Mouse (Mus musculus): ENCODE data around the gene Trp63. TPM values are rescaled to one million over a fixed set of nuclear protein-coding genes. Genes with fewer than 3 reads are reported as not detected.

The Trp63 gene
- total RNA-seq, 2 experiments from 2014 or later, result 0.23 TPM; not detected in 1

DNA sequence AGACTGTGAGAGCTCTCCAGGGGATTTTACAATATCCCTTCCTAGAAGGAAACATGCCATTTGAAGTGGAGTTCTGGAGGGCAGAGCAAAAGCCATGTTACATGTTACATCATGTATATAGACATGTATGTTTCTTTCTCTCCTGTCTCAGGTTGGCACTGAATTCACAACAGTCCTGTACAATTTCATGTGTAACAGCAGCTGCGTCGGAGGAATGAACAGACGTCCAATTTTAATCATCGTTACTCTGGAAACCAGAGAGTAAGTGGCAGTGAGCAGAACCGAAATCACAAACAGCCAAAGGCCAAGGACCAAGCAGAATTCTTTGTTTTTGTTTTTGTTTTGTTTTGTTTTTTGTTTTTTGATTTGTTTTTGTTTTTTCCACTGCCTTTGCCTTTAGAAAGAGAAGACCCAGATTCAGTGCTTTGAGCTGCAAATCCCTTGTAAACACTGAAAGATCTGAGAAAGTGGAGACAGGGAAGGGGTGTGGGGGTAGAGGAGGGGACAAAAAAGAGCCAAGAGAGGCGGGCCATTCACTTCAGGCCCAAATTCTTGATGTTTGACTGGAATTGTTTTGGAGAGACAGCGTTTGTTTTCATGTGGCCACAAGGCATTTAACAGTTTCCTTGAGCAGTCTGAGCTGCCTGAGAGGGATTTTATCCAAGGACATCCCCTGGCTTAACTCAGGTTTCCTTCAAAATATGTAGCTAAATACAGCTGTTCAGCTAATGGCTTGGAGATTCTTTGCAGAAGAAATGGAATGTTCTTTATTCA is 181.7 kb downstream of the Trp63 start:
- no peak for DNase-seq (ENCODE audit: low spot score in 2 of 2)

DNA sequence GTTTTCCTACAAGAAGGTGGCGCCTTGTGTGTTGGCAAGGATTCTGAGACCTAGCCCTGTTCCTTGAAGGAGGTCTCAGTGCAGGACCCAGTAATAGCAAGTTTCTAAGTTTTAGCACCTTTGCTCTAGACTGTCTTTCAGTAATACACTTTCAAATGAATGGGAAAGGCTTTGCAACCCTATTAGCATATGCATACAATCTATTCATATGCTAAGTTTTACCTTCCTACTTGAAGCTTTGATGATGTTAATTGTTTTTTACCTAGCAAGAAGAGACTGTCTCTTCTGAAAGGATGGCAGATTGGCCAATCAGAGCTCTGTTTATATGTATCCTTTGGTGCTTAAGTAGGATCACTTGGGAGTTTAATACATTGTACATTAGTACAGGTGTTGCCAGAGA is 187.9 kb downstream of the Trp63 start:
- DNase-seq (ENCODE audit: low spot score in 2 of 2), result no peak

DNA sequence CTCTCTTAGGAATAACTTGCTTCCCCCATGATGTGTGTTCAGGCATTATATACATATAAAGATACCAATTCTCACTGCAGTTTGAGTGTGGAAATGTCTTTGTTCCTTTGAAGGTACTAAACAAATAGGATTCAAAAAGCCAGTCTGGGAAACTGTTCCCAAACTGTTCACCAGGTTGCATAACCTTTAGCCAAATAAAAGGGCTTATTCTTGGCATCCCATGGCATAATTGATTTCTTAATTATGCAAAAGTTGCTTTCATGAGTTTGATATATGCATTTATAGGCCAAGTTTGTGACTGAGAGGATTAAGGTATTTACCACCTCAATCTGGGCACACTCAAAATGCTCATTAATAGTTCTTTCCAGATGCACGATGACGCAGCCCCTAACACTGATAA is 192.1 kb downstream of the Trp63 start:
- DNase-seq (ENCODE audit: low spot score in 2 of 2), result no peak

DNA sequence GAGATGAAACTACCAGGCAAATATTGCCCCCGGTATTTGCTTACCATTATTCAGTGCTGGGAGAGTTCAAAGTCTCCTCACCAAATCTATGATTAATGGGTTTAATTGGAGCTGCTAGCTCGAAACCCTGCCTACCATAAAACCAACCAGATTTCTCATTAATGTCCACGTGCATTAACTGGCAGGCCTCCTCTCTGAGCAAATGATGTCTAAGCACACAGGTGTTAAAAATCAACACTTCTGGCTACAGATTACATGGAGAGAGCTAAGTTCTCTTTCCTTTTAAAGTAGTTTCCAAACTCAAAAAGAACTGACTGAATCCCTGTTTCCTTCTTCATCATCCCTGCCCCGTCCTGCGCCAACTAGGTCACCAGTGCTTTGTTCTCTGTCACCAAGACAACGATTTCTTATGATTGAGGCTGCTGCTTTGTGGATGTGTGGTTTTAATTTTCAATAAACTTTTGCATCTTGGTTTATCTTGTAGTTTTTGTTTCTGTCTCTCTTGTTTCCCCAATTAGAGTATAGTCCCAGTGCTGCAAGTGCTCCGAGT is 193.9 kb downstream of the Trp63 start:
- DNase-seq (ENCODE audit: low spot score in 2 of 2), result no peak

DNA sequence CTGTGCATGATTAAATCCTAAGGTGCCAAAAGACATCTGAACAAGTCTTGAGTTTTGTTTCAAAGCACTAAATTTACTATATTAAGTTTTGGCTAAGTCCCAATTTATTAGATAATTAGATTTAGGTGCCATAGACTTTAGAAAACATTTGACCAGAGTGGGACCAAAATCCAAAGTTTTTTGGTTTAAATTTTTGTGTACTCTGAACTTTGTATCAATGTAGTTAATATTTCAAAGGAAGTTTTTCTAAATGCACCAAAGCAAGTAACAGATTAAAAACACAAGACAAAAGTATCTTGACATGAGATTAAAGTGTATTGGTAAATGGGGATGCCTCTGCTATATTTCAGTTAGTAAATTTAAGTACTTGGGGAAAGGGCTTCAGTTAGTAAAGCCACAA is 194.6 kb downstream of the Trp63 start:
- DNase-seq (ENCODE audit: low spot score in 2 of 2), result no peak

DNA sequence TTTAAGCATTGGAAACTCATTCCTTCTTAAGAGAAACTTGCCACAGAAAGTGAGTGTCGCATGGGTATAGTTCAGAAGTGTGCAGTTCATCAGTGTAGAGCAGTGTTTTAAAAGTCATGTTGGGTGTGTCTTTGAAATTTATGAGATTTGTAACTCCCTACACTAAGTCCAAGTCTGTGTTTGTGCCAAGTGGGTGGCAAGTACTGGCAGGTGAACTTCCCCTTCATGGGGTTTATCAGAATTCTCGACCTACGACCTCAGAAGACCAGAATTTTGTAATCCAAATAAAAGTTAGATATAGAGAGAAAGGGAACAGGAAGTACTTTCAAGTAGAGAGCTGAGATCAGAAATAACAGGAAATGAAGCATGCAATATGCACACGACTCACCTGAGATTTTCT is 215.5 kb downstream of the Trp63 start:
- DNase-seq (ENCODE audit: low spot score in 2 of 2), result no peak

DNA sequence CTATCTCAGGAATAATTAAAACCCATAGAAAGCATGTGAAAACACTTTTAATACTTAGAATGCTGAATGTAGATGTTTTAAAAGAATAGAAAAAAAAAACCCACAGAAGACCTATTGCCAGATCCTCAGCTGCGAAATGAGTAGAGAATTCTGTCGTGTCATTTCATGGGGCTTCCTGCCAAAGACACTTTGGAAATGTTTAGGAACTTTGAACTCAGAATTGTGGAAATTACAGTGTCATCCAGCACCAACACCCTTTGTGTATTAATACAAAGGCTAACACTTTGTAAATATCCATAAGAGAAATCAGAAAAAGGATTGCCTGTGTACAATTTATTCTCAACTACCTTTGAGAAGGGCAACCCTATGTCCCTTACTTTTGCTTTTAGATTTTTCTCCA is 216.1 kb downstream of the Trp63 start:
- DNase-seq (ENCODE audit: low spot score in 2 of 2), result no peak

DNA sequence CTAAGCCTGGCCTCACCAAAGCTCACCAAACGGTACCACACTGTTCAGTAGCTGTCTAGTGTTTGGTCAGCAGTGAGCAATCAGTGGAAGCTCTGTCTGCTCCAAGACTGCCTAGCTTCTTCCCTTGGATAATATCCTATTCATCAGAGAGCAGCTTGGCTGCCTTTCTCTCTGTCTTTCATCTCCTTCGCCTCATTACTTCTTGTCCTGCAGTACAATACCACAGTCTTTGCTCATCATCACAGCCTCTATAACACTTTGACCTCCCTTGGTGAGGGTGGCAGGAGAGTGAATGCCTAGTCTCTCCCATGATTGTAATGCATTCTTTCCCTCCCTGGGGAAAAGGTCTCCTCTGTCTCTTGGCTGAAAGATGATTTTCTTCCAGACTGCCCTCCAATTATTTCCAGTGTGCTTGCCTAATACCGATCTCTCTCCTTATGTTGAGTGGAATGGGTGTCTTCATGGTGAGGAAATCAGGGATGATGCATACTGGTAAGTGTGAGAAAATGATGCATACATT is 216.9 kb downstream of the Trp63 start:
- DNase-seq (ENCODE audit: low spot score in 2 of 2), result no peak

DNA sequence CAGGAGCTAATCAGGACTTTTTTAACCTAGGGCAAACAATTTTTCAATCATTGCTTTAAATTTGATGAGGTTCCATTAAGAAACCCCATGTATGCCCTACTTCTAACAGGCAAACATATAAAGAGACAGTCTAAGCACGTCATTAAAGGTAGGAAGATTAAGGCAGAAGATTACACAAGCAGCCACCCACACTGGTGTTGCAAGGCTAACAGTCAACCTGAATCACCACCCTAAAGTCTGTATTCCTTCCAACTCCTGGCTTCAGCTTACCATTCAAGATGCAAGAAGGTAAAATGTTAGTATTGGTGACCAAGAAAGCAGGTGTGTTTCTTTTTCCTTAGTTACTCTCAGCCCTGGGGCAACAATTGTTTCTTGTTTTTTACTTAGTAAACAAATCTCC is 228.6 kb downstream of the Trp63 start:
- no peak for DNase-seq (ENCODE audit: low spot score in 2 of 2)

DNA sequence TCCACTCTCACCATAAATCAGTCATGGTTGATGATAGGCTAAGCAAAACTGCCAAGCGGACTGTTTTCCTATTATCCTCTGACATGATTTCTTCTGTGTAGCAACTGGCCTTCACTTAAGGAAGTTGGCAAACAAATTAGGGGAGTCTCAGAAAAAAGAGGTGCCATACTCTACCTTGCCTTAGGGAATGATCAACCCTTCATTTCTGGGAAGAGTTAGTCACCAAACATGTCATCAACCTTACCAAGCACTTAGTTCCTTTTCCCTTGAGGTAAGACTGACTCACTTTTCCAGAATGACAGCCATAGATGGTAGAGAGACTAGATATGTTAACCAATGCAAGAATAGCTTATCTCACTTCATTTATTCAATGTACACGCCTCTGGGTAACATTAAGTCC is 250.6 kb downstream of the Trp63 start:
- no peak for DNase-seq (ENCODE audit: low spot score in 2 of 2)
